Mouse (Mus musculus) layer of hippocampus, adult 11-12 months (tissue): Measurements from ENCODE around the gene Mrgprx2.
"Not testable (repeated sequence)": the region's sequence is repeated elsewhere in the genome, so short reads cannot be mapped to it uniquely, and the experiment has no call there.

Experiments
- DNase-seq: peaks from one replicate; pipeline ENCODE4 v3.0.0; 2022; ENCODE audit warnings: low spot score

Gene Mrgprx2

DNA sequence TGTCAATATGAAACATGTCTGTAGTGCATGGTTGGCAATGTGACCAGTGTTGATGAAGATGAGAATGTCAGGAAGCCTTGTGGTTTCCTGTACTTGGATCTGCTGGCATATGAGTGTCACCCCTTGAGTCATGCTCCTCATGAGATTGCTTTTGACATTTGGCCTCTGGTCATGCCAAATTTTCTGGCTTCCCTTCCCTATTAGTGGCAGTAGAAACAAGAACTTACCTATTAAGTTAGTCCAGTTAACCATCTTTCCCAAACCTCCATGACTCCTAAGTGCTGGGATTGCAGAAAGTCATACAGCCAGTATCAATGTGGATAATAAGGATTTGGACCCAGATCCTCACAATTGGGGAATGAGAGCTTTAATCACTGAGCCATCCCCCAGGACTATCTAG lies at the start of gene Mrgprx2:
TSS of gene Mrgprx2 (minus strand) at position 101 of the 400 bp plus-strand sequence.
- DNase-seq: no peak

DNA sequence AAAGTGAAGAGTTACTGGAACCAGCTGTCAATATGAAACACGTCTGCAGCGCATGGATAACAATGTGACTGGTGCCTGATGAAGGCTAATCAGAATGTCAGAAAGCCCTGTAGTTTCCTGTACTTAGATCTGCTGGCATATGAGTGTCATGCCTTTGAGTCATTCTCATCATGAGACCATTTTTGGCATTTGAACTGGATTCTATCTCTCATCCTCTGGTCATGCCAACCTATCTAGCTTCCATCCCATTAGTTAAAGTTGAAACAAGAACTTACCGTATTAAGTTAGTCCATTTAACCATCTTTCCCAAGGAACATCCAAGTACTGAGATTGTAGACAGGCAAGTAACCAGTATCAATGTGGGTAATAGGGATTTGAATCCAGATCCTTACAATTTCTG lies 42.9 kb downstream of the Mrgprx2 start, which contains the start of gene Mrgprb1:
TSS of gene Mrgprb1 (minus strand) at position 101 of the 400 bp plus-strand sequence.
- DNase-seq: no peak

DNA sequence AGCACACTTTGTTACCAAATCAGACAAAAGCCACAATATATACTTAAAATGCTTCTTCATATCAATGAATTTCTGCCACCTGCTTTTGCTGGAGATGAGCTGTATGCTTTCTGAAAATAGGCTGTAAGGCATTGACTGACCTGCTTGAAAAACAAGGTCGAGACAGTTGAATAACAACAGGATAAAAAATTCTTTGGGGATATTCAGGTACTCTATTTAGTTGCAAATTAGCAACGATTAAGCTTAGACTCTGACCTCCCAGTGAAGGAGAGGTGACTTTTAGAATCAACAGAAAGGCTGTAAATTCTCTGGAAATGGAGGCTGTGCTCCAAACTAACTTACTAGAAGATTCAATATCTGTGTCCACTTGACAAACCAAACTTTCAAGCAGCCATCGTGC lies 62.5 kb downstream of the Mrgprx2 start:
- DNase-seq: no peak

DNA sequence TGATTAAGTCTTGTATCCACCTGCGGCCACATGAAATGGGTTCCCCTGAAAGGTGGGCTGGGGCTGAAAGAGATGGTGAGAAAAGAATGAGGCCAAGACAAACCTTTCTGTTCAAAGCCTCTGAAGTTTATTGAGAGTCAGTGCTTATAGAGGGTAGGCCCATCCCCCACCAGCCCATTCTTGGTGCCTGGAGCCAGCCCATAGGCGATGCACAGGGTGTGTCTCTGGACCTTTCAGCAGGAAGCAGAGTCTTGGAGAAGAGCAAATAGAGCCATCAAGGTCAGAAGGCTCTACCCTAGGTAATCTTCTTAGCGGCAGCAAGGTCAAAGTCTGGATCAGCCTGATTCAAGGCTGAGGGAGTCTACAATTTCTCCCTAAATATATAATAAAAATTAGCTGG lies 63.2 kb downstream of the Mrgprx2 start:
- not testable (repeated sequence) for DNase-seq
